Mouse (Mus musculus) layer of hippocampus, adult 8-10 months (tissue): ENCODE results near the gene Rcsd1. TPM values are rescaled to one million over a fixed set of nuclear protein-coding genes. Genes with fewer than 3 reads are reported as not detected.
"Not testable (repeated sequence)": the region's sequence is repeated elsewhere in the genome, so short reads cannot be mapped to it uniquely, and the experiment has no call there.

Experiments
- DNase-seq, 2 experiments: peaks; one replicate each; pipeline ENCODE4 v3.0.0; 2022; ENCODE audit warnings: low spot score in 2 of 2
- total RNA-seq, 4 experiments: library from RNA; stranded (reverse); gene quantifications; 2 replicates each; pipeline ENCODE4 v1.2.4; 2022

Rcsd1 gene
- total RNA-seq, 4 experiments from 2014 or later: 4.2 to 8.6 (median 6.3) TPM

DNA sequence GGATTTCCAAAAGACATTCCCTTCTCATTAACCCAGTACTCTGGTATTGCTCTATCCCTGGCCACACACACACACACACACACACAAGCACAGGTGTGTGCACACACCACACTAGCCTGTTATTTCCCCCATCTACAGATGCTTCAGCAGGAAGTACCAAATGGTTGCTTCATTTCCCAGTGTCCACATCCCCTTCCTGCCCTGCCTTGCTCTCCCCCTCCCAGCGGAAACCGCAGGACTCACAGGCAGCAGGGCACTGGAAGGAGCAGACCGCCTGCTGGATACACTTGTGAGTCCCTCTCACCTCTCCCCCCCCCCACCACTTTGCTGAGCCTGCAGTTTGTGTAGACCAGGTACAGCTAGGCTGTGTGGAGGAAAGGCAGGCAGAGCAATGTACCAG is 18.0 kb downstream of the Rcsd1 start:
- DNase-seq: no peak

DNA sequence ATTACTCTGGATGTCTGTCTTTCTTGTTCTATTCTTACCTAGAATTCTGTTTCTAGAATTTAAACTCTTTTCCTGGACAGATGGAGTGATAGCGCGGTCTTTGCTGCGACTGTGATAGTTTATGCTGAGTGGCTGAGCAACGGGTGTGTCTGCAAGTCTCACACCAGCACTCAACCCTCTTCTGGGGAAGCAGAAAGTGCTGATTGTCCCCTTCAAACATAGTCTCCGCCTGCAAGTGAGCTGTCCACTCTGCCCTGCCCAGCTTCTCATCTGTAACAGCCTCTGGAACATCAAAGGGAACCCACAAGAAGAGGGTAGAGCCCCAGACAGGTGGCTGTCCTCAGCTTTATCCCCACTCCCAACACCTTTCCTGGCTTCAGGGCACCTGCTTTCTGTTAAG is 19.7 kb downstream of the Rcsd1 start:
- no peak for DNase-seq

DNA sequence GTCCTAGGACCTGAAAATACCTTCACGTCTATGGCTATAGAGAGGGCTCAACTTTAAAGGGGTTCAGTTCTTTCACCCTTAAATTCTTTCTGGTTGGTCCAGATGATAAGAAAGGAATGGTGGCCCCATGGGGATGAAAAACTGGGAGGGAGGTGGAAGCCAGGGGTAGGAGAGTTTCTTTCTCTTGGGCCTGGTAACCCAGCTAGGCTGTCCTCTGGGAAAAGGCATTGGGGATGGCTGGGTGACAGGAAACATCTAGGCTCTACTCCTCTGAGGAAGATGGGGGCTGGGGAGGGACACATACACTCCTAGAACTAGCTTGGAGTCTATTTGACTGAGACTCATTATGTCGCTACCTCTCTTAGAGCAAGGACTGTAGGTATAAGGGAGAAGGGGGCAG is 21.7 kb downstream of the Rcsd1 start:
- DNase-seq: no peak

DNA sequence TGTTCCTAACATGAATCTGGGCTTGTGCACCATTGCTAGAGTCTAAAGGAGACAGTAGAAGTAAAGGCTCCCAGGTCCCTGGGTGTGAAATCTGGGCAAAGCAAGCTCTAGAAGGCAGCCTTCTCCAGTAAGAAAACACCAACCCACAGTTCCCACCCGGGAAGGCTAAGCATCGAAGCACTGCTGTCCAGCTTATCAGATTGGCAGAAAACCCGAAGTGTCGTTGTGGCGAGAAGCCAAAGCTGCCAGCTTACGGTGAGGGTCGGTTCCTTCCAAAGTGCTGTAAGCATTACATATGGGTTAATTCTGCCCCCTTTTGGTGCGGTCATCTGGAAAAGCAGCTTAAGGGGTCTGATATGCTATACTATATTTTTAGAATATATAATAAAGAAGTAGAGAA is 22.6 kb downstream of the Rcsd1 start:
- no peak for DNase-seq

DNA sequence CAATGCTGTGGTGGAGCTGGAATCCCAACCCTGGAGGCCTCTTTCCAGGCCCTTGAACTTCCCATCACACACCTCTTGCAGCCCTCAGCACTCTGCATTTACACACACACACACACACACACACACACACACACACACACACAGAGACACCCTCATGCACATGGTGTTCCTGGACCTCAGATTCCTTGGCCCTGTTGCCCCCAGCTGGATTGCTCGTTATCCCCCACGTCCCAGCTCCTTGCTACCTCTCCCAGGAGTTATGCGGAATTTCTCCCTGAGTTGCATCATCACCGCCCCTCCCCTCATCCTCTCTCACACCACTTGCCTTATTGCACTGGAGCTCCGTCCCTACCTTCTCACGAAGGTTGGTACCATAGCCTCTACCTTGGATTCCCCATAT is 23.2 kb downstream of the Rcsd1 start:
- no peak for DNase-seq

DNA sequence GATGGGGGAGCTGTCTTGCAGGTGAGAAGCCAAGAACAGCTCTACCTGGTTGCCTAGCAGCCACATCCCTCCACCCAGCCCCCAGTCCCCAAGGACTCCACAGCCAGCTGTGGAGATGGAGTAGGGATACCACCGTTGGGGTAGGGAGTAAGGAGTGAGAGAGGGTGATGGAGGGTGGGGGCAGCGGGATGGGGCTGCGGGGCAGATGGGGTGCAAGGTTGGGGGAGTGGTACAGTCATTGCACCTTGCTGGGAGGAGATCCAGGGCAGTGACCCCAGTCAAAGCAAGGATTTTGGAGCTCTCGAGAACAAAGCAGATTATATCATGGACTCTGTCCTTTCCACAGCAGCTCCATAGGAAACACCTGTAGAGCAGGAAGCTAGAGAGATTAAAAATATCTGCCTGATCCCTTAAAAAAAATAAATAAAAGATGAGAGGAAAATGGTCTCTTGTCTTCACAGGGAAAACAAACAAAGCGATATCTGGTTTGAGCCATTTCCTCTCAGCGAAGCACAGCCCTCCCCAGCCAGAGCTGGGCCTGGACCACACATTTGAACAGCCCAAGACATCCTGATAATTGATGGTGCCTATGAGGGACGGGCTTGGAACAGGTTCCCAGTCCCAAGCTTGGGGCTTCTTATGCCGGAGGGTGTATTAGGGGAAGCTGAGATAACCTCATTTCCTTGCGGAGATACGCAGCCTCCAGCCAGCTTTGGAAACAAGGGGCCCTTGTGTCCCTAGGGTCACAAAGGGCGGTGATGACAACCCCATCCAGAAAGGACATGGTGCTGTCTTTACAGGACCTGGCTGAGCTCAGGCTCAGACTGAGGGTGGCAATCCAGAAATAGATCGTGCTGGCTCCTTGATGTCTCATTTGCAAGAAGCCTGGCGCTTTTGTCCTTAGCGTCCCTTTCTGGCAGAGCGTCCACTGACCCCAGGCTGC is 25.0 kb downstream of the Rcsd1 start:
- DNase-seq: no peak

DNA sequence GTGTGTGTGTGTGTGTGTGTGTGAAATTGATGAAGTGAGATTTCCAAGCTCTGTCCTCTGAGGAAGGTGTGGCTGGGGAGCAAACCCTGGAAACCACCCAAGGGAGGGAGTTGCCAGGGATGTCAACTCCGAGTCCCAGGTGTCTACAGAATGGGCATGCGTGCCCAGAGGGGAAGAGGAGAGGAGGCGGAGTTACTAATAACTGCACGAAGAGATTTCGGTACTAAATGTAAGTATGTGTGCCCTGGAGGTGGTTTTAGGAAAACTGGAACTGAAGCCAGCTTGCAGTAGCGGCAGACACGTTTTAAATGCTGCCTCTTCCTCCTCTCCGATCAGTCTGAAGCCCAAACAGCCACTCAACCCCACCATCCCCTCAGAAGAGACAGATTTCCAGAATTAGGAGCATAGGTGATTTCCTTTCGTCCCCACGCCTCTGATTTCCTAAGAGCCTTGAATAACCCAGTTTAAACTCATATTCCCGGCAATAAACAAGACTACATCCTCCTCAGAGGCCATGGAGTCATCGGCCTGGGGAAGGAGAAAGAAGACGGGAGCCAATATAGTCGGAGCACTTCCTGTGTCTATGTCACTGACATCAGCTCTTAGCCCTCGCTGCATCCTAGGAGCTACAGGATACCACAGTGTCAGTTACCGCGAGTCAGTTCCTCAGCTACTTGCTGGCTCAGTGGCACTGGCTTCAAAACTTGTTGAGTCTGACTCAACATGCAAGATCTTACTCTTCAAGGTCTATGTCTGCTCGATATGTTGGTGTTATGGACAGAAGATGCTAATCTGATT is 27.3 kb downstream of the Rcsd1 start:
- DNase-seq: no peak

DNA sequence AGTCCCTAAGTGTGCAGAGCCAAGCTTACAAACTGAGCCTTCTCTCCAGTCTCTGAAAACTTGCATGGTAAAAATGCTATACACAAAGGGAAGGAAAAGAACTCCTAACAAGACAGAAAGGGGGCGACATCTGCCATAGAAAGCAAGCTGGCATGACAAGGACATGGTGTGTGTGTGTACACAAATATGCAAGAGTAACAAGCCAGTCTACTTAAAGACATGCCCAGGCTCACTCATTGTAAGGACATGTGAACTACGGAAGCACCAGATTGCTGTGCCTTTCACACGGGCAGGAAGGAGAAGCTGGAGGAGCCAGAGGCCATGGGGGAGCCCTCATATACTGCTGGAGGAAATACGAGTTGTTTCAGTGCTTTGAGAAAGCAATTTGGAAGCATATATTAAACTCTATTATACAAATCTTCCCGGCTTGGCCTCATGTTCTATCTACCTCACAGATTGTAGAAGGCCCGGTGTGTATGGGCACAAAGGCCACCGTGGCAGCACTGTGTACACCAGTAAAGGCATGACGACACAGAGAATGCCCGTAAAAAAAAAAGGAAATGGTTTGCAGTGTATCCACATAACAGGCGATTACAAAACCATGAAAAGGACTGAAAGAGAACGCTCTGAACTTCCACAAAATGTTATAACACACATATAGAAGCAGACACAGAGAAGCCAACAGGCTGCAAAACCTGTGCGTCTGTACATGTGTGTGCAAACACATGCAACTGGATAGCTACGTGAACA is 28.3 kb downstream of the Rcsd1 start:
- DNase-seq: no peak

DNA sequence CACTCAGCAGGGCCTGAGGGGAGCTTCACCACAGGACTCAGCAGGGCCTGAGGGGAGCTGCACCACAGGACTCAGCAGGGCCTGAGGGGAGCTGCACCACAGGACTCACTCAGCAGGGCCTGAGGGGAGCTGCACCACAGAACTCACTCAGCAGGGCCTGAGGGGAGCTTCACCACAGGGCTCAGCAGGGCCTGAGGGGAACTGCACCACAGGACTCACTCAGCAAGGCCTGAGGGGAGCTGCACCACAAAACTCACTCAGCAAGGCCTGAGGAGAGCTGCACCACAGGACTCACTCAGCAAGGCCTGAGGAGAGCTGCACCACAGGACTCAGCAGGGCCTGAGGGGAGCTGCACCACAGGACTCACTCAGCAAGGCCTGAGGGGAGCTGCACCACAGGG is 29.5 kb downstream of the Rcsd1 start:
- DNase-seq: not testable (repeated sequence)

DNA sequence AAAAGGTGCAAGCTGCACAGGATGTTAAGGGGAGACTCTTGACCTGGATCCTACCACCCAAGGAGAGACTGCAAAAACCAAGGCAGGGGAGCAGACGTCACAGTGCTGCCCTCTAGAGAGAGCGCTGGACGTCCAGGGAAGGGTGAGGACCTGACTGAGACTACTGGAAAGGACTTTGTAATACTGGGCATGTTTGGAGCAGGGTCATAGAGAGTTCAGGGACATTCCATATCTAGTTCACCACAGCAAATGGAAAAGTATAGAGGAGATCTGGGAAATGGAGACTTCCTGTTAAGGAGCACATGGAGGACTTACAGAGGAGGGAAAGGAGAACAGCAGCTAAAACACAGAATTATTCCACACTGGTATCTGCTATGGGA is 29.9 kb downstream of the Rcsd1 start:
- DNase-seq: no peak

DNA sequence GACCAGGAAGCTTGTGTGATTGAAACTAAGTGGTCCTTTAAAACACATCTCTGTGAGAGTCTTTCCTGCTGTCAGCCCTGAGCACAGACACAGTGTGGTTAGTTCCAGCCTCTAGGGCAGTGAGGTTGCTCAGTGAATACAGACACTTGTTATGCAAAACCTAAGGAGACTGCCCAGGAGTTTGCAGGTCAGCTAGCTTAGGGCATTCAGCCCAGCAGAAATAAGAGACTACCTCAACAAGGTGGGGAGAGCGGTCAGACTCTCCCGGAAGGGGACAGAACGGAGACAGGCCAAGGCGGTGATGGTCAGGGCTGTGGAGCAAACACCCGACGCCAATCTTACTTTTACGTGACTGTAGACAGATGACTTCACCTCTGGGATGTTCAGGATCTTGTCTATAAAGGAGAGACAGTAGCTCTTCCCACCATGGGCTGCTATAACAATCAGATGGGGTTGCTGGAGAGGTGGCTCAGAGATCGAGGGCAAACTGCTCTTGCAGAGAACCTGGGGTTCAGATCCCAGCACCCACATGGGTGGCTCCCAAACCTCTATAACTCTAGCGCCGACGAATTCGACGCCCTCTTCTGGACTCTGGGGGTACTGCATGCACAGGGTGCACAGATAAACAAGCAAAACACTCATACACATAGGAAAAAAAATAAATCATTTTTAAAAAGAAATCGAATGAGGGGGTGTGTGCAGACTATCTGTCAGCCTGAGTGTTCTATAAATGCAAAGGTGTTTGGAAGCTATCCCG is 30.5 kb downstream of the Rcsd1 start:
- DNase-seq: no peak

DNA sequence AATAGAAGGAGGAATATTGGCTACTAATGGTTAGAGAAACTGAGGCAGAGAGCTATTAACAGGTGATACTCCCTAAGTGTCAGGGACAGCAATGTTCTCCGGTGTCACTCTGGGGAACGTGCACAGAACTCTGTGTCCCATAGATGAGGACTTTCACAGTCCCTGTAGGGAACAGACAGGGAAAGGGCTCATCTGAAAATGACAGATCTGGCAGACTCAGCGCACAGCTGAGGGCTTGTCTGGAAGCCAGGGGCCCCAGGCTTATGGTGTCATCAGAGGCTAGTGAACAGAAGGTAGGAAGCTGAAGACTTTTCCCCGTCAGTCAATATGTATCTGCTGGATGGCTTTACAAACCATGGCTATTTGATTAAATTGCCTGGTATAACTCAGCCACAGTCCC is 32.0 kb downstream of the Rcsd1 start:
- DNase-seq: no peak

DNA sequence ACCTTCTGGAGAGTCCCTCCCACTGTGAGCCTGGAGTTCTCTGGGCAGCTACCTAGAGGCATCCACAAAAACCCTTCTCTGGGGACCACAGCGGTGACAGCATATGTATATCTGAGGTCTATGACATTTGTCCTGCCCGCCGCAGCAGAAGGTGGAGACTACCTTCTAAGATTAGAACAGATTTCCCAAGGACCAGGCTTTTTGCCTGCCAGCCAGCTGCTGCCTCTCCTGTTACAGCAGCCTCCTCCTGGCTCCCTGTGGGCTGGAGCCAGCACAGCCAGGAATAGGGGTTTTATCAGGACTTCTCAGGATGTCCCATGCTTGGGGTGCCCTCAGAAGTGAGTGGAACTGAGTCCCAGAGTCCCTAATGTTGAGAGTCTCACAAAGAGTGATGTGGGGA is 32.6 kb downstream of the Rcsd1 start:
- no peak for DNase-seq

DNA sequence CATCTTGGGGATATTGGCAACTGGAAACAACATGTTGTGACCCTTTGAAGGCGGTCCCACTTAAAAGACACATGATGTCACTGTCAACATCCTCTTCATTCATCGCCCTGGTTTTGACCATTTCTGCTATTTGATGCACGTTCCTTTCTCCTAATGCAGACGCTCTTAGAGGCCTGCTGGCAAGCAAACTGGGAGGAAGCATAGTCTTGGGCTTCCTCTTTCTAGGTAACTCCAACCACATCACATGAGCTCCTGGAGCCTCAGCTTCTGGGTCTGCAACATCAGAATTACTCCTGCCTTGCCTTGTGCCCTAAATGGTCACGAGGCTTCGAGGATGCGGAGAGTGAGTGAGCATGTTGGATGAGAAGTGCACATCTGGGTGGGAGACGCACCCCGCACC is 34.4 kb downstream of the Rcsd1 start:
- no peak for DNase-seq

DNA sequence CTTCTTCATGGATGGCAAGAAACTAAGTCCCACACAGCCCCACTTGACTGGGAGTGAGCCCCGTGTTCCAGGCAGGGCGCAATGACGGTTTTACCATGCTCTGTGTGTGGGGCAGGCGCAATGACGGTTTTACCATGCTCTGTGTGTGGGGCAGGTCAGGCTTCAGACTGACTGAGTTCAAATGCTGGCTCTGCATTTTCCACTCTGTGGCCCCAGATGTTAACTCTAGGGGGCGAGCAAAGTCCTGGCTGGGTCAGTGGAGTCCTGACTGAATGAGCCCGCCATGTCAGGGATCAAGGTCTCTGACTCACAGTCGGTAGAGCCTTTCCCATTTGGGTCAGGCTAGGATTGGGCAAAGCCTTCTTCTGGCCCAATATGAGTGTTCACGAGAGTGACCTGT is 37.2 kb downstream of the Rcsd1 start:
- DNase-seq: no peak

DNA sequence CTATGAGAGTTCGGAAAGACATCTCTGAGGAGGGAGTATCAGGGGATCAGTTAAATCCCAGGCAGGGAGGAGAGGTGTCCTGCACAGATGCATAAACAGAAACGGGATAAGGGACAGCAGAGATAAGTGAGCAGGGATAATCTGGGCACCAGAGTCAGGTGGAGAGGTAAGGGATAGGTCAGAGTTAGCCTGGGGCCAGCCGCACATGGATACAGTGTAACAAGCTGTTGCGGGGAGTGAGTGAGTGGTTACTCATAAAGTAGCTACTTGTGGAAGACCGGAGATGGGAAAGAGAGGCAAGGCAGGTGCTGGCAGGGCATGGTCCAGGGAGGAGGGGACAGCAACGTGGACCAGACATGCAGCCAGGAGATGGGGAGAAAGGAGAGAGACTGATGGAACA is 39.5 kb downstream of the Rcsd1 start:
- DNase-seq: no peak

DNA sequence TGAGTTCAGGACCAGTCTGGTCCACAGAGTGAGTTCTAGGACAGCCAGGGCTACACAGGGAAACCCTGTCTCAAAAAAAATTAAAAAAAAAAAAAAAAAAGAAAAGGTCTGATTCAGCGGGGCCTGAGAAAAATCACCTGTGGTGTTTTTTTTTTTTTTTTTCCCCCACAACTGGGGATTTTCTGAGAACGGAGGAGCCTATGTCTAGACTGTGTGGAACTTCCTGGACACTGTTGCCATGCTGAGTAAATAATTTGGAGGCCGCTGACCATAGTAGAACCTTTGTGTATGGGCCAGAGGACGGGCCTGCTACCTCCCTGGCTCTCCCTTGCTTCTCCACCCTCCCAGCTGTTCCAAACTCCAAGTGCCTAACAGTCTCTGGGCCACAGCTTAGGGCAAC is 40.7 kb downstream of the Rcsd1 start:
- no peak for DNase-seq

DNA sequence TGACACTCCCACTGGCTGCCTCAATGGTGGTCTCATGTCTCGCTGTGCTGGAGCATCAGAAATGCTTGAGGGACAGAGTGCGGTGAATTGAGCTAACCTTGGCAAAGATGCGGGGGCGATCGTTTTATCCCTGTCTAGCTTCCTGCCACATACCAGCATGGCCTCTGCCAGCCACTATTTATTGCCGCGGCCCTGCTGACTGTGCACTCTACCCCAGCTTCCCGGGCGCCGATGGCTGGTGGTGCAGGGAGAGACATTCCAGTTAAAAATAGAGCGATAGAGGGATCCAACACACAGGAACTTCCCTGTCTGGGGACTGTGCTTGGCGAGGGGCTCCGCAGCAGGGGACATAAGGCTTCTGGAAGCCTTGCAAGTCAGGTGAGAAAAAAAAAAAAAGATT is 42.2 kb downstream of the Rcsd1 start:
- no peak for DNase-seq

DNA sequence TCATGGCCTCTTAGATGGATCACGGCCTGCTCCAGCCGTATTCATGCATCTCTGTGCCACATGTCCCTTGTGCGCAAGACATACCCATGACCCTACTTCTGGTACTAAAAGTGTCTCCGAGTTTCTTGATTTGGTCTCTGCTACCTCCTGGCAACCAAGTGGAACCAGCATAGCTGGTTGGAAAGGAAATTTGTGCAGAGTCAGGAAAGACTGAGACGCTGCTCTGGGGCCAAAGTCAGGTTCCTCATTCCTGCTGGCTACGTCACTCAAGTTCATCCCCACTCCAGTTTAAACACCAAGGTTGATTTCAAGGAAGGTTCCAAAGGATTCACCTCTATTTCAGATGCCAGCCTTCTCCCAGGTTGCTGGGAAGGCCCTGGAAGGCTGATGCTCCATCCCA is 42.6 kb downstream of the Rcsd1 start:
- no peak for DNase-seq

DNA sequence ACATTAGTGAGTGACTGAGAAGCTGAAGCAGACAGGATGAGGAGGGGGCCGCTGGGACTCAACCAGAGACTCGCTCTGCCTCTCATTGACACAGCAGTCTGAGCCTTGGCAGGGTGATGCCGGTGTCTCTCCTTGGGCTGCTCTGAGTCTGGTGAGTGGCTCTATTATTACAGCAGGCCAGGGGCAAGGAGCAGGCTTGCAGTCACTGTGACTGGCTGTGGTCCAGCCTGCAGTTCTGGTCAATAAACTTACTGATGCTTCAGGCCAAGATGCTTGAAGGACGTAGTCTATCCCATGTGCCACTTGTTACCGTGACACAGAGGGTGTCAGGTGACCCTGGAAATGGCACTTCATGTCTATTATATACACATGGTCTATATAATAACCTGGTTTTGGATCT is 43.8 kb downstream of the Rcsd1 start:
- no peak for DNase-seq

DNA sequence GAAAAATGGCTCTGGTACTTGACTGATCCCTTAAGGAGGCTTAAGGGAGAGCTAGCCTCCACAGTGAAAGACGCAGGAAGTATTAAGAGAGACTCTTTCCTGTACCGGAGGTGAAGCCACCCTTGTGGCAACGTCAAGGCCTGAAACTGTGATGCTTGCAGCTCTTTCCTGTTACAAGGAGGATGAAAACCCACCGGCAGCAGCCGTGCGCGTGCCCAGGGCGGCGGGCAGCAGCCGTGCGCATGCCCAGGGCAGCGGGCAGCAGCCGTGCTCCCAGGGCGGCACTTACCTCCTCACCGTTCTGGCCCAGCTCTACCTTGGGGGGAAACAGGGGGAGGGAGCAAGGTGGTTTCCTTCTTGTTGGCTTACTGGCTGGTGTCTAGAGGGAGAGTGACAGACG is 46.3 kb downstream of the Rcsd1 start:
- no peak for DNase-seq
